Mouse (Mus musculus) testis, adult 2 months (tissue): ENCODE results near the gene Ccl2. TPM values are rescaled to one million over a fixed set of nuclear protein-coding genes. Genes with fewer than 3 reads are reported as not detected.

Experiments used
- H3K27ac ChIP-seq: fragments of 200-500 bp; 2 replicates; pipeline ENCODE4 v1.5.1; 2012; ENCODE audit warnings: low read depth, low read length; ENCODE audit not compliant: control insufficient read depth, insufficient read depth
- H3K27me3 ChIP-seq: fragments of 200-500 bp; 2 replicates; pipeline ENCODE4 v1.6.1; 2012; ENCODE audit warnings: mild to moderate bottlenecking, low read length, moderate library complexity; ENCODE audit not compliant: control insufficient read depth, insufficient read depth
- H3K36me3 ChIP-seq: fragments of 200-500 bp; 2 replicates; pipeline ENCODE4 v1.6.1; 2012; ENCODE audit warnings: mild to moderate bottlenecking, low read length; ENCODE audit not compliant: control insufficient read depth, insufficient read depth
- H3K4me1 ChIP-seq: fragments of 200-500 bp; 2 replicates; pipeline ENCODE4 v1.6.1; 2012; ENCODE audit warnings: low read length; ENCODE audit not compliant: control insufficient read depth, insufficient read depth
- H3K4me3 ChIP-seq: fragments of 200-500 bp; 2 replicates; pipeline ENCODE4 v1.5.1; 2012; ENCODE audit warnings: low read depth, mild to moderate bottlenecking, low read length, moderate library complexity, mixed read lengths; ENCODE audit not compliant: control insufficient read depth
- CTCF ChIP-seq: fragments of 200-500 bp; IDR thresholded peaks from 2 replicates; pipeline ENCODE4 v1.5.1; 2012; ENCODE audit warnings: low read depth, mild to moderate bottlenecking, inconsistent platforms, low read length, moderate library complexity; ENCODE audit not compliant: control insufficient read depth, insufficient read depth, insufficient replicate concordance
- POLR2A ChIP-seq: fragments of 200-500 bp; IDR thresholded peaks from 2 replicates; pipeline ENCODE4 v1.6.1; 2012; ENCODE audit warnings: low read depth, mild to moderate bottlenecking, inconsistent platforms, low read length, moderate library complexity; ENCODE audit not compliant: control insufficient read depth
- polyA plus RNA-seq: library from polyadenylated mRNA; depleted of rRNA; stranded (reverse); fragments of >200 nt; gene quantifications from 2 replicates; pipeline ENCODE4 v1.2.3, GENCODE M21; 2012

The Ccl2 gene
- polyA plus RNA-seq, 1 experiment: 0.15 TPM

DNA sequence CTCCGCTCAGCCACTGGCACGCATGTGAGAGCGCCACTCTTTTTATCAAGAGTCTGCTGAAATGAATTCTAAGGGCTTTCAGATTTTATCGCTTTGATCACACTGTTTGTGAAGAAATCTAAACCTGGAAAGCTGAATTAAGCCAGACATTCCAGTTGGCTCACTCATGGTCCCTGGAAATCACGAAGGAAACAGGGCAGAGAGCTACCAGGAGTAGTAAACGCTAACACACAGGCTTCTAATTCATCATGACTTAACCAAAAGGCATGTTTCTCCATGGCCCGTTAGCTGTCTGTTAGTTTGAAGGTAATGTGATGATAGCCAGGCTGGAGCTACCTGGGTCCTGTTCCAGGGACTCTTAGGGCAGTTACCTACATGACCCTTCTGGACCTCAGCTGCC, 925 bp upstream of the Ccl2 start:
- Histone ChIP-seq H3K4me3 (no peak overlapping the region), H3K36me3 (no peaks in the 10 kb centered on the region), H3K27me3 (no peaks in the 10 kb centered on the region), H3K27ac (no peak overlapping the region), H3K4me1 (no peaks in the 10 kb centered on the region)
- no peak for TF ChIP-seq CTCF
- no peak for TF ChIP-seq POLR2A

- H3K27me3 ChIP-seq: no peaks in the 10 kb centered on the region
- H3K36me3 ChIP-seq: no peaks in the 10 kb centered on the region
- H3K4me1 ChIP-seq: no peaks in the 10 kb centered on the region
- H3K4me3 ChIP-seq: no peak overlapping the region
- no peak overlapping the region for H3K27ac ChIP-seq
- TF ChIP-seq POLR2A (no peak), CTCF (no peak)
Observed at GRCm38 (mm10) chr11:82035857-82036256, 486 bp downstream of the Ccl2 start.

- TF ChIP-seq POLR2A (no peak), CTCF (no peak)
- H3K4me3 ChIP-seq: no peak within 1 kb of the TSS
- no peaks in the 10 kb centered on the region for H3K27me3 ChIP-seq
- H3K36me3 ChIP-seq: no peaks in the 10 kb centered on the region
- no peaks in the 10 kb centered on the region for H3K4me1 ChIP-seq
- H3K27ac ChIP-seq: no peak within 1 kb of the TSS
Observed at GRCm38 (mm10) chr11:82038535-82038934, 3.2 kb downstream of the Ccl2 start, which contains the start of gene Gm17268. Gene Gm17268, minus strand, starts transcription at chr11:82038562.

GRCm38 (mm10) chr11:82039132-82039660, 3.8 kb downstream of the Ccl2 start:
- H3K27ac ChIP-seq: no peak overlapping the region
- no peak for TF ChIP-seq POLR2A
- TF ChIP-seq CTCF: no peak
- no peaks in the 10 kb centered on the region for H3K4me1 ChIP-seq
- H3K36me3 ChIP-seq: no peaks in the 10 kb centered on the region
- H3K4me3 ChIP-seq: no peak overlapping the region
- no peaks in the 10 kb centered on the region for H3K27me3 ChIP-seq

GRCm38 (mm10) chr11:82041671-82042080, 6.3 kb downstream of the Ccl2 start:
- H3K4me3 ChIP-seq: no peak overlapping the region
- no peaks in the 10 kb centered on the region for H3K4me1 ChIP-seq
- H3K27me3 ChIP-seq: no peaks in the 10 kb centered on the region
- H3K36me3 ChIP-seq: no peaks in the 10 kb centered on the region
- TF ChIP-seq CTCF (no peak), POLR2A (no peak)
- H3K27ac ChIP-seq: no peak overlapping the region

- Histone ChIP-seq H3K4me1 (no peaks in the 10 kb centered on the region), H3K36me3 (no peaks in the 10 kb centered on the region), H3K27ac (no peak within 1 kb of the TSS), H3K4me3 (no peak within 1 kb of the TSS), H3K27me3 (no peaks in the 10 kb centered on the region)
- TF ChIP-seq POLR2A (no peak), CTCF (no peak)
Observed at GRCm38 (mm10) chr11:82045471-82045870, 10.1 kb downstream of the Ccl2 start, which contains the start of gene Ccl7. Gene Ccl7, plus strand, starts transcription at chr11:82045712.

- TF ChIP-seq POLR2A (no peak), CTCF (peak; percentile 30; the same call in 1 of the 2 replicates)
- no peaks in the 10 kb centered on the region for H3K4me1 ChIP-seq
- H3K27ac ChIP-seq: no peak overlapping the region
- no peaks in the 10 kb centered on the region for H3K36me3 ChIP-seq
- H3K4me3 ChIP-seq: no peak overlapping the region
- H3K27me3 ChIP-seq: no peaks in the 10 kb centered on the region
Observed at GRCm38 (mm10) chr11:82047746-82048415, 12.5 kb downstream of the Ccl2 start.
